Mouse (Mus musculus) forebrain, embryonic 13.5 days (tissue): ENCODE measurements around the gene Ablim1. TPM values are rescaled to one million over a fixed set of nuclear protein-coding genes. Genes with fewer than 3 reads are reported as not detected.

ENCODE experiments used
- ATAC-seq: fragments of 200-750 bp; cut with Nextera tagmentation; 2 replicates; pipeline ENCODE4 v1.8.0; 2017
- H3K27ac ChIP-seq: fragments of 300-500 bp; sonication (generic); 2 replicates; pipeline ENCODE4 v1.5.1; 2015; ENCODE audit warnings: inconsistent platforms, mild to moderate bottlenecking, moderate library complexity
- H3K27me3 ChIP-seq: fragments of 300-500 bp; sonication (generic); 2 replicates; pipeline ENCODE4 v1.6.1; 2015; ENCODE audit warnings: mild to moderate bottlenecking, inconsistent platforms
- H3K36me3 ChIP-seq: fragments of 300-500 bp; sonication (generic); 2 replicates; pipeline ENCODE4 v1.6.1; 2015; ENCODE audit warnings: mild to moderate bottlenecking, inconsistent platforms; ENCODE audit not compliant: poor library complexity, severe bottlenecking
- H3K4me1 ChIP-seq: fragments of 300-500 bp; sonication (generic); 2 replicates; pipeline ENCODE4 v1.6.1; 2015; ENCODE audit warnings: inconsistent platforms
- H3K4me2 ChIP-seq: fragments of 300-500 bp; sonication (generic); 2 replicates; pipeline ENCODE4 v1.6.1; 2015; ENCODE audit warnings: inconsistent platforms, mild to moderate bottlenecking, moderate library complexity
- H3K4me3 ChIP-seq: fragments of 300-500 bp; sonication (generic); 2 replicates; pipeline ENCODE4 v1.5.1; 2015; ENCODE audit warnings: mild to moderate bottlenecking, inconsistent platforms
- H3K9ac ChIP-seq: fragments of 300-500 bp; sonication (generic); 2 replicates; pipeline ENCODE4 v1.6.1; 2015; ENCODE audit warnings: mild to moderate bottlenecking, inconsistent platforms
- H3K9me3 ChIP-seq: fragments of 300-500 bp; sonication (generic); replicated peaks from 2 replicates; pipeline ENCODE4 v1.6.1; 2016; ENCODE audit warnings: inconsistent platforms
- WGBS: fragments of 180-500 bp; shearing (Covaris S2); methylation state at CpG from one replicate; pipeline ENCODE4 v1.1.7; 2015; 5-methylcytosine and 5-hydroxymethylcytosine counted together
- polyA plus RNA-seq: library from polyadenylated mRNA; unstranded; fragments of >200 nt; fragmentation: Nextera tagmentation; extraction: Ambion mirVana; gene quantifications from 2 replicates; pipeline ENCODE4 v1.2.1, GENCODE M21; 2015

Gene Ablim1
- polyA plus RNA-seq: 16.5 and 19.2 TPM in 2 replicates

DNA sequence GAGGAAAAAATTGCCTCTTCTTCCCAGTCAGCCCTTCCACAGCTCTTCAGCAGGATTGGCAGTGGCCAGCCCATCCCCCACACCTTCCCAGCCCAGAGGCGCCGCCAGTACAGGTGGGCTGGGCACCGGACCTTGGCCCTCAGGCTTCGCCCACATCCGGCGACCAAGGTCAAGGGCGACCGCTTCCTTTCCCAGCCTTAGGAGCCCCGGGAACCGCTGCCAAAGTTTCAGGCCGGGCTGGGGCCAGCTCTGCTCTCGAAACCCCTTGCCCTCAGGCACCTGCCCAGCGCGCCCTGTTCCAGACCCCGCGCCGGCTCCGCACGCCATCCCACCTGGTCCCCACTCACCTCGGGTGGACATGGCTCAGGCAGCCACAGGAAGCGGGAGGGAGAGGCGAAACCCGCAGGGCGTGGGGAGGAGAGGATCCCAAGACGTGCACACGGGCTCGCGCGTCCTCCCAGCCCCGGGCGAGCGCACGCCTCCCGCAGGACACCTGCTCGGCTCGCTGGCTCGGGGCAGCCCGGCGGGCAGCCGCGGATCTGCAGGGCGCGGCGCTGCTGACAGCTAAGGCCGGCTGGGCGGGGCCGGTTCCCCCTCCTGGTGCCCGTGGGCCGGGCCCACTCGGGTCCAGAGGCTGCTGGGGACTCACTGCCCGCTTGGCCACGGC lies at the start of gene Ablim1:
Gene Ablim1 (minus strand): TSS at position 574 of the 667 bp plus-strand sequence.
- H3K9me3 ChIP-seq: no peaks in the 10 kb centered on the region
- 2% methylated on average over 49 of the region's 52 CpGs for WGBS
- peaks cover 16% of the 10 kb centered on the region; the same call in 1 of the 2 replicates for H3K27me3 ChIP-seq
- H3K36me3 ChIP-seq: no peaks in the 10 kb centered on the region
- peak; percentile 74 for ATAC-seq
- peak within 1 kb of the TSS; percentile 63 for H3K27ac ChIP-seq
- peak within 1 kb of the TSS; percentile 61 for H3K4me3 ChIP-seq
- H3K4me2 ChIP-seq: peak within 1 kb of the TSS; percentile 89
- H3K9ac ChIP-seq: peak within 1 kb of the TSS; percentile 73
- H3K4me1 ChIP-seq: peaks cover 9% of the 10 kb centered on the region

DNA sequence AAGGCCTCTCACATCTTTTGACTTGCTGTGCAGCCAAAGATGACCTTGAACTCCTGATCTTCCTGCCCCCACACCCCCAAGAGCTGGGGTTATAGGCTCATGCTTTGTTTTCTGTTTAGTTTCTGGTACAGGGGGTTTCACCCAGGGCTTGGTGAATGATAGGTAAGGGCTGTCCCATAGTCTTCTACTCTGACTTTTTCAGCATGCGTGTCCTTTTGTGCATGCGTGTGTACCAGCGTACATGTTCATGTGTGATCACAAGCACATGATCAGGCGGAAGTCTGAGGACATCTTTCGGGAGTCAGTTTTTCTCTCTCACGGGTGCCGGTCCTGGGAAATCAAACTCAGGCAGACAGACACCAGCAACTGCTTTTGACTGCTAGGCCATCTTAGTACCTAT lies 48.8 kb upstream of the Ablim1 start:
- no peak for ATAC-seq
- H3K4me1 ChIP-seq: peaks cover 70% of the 10 kb centered on the region
- H3K4me2 ChIP-seq: peak overlapping the region; percentile 67
- no peak overlapping the region for H3K27ac ChIP-seq
- no peaks in the 10 kb centered on the region for H3K9me3 ChIP-seq
- H3K36me3 ChIP-seq: peaks cover 1% of the 10 kb centered on the region; the same call in 1 of the 2 replicates
- WGBS: 94% methylated on average over 7 of the region's 7 CpGs
- no peaks in the 10 kb centered on the region for H3K27me3 ChIP-seq
- H3K4me3 ChIP-seq: no peak overlapping the region
- 0 out of 2 replicates have a peak overlapping the region, but pooled peaks have one; percentile 32 for H3K9ac ChIP-seq

DNA sequence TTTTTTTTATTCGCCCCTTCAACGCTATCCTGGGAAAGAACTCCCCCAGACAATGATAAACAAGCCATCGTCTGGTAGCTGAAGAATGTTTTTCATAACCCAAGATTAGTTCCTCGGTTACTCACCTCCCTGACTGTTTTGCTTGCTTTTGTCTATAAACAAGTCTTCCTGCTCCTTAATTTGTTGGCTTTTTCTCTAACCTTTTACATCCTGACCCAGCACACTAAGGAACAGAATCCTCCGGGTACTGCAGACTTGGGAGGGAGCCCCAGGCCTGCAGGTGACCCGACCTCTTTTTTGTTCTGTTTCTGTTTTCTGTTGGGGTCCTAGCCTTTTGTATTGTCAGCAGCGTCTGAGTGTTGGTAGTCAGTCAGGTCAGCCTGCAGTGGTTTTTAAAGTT lies 48.4 kb upstream of the Ablim1 start:
- peak overlapping the region; percentile 67 for H3K4me2 ChIP-seq
- peak overlapping the region; percentile 21 for H3K4me3 ChIP-seq
- no peak overlapping the region for H3K27ac ChIP-seq
- H3K9me3 ChIP-seq: no peaks in the 10 kb centered on the region
- no peaks in the 10 kb centered on the region for H3K36me3 ChIP-seq
- H3K27me3 ChIP-seq: no peaks in the 10 kb centered on the region
- H3K9ac ChIP-seq: 0 out of 2 replicates have a peak overlapping the region, but pooled peaks have one; percentile 32
- WGBS: 28% methylated on average over 7 of the region's 7 CpGs
- H3K4me1 ChIP-seq: peaks cover 70% of the 10 kb centered on the region
- ATAC-seq: no peak

DNA sequence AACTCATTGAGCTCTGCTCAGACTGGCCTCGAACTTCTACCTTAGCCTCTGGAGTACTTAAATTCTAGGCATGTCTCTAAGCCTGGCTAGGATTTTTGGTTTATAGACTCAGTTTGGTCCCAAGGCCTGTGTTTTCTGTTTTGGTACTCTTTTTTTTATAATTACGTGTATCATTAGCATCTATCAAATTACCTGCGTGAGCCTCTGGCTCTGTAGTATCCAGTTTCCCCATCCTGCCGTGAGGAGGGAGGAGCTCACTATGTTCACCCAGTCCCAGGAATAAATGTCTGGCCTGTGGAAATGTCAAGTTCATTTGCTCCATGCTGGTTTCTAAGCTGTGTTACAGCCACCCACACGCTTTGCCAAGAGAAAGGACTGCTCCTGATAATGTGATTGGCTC lies 47.9 kb upstream of the Ablim1 start:
- ATAC-seq: no peak
- H3K9ac ChIP-seq: peak overlapping the region; percentile 32; the same call in 1 of the 2 replicates
- no peak overlapping the region for H3K27ac ChIP-seq
- H3K4me2 ChIP-seq: peak overlapping the region; percentile 67
- 42% methylated on average over 5 of the region's 5 CpGs for WGBS
- no peaks in the 10 kb centered on the region for H3K36me3 ChIP-seq
- H3K4me3 ChIP-seq: peak overlapping the region; percentile 21
- H3K27me3 ChIP-seq: no peaks in the 10 kb centered on the region
- H3K9me3 ChIP-seq: no peaks in the 10 kb centered on the region
- H3K4me1 ChIP-seq: peaks cover 65% of the 10 kb centered on the region

DNA sequence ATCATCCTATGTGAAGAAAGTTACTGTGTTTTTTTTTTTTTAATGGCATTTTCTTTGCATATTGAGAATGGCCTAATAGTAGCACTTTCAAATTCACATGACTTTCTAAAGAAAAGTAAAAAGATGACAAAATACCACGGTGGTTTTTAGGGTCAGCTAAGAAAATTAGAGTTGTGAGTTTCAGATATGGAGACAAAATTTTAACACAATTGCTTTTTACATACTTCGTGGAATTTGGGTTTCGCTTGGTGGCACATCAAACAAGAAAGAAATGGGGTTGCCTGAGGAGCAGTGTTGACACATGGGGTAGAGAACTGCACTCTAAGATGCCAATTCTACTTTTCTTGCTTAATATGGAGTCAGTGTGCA lies 47.2 kb upstream of the Ablim1 start:
- H3K36me3 ChIP-seq: no peaks in the 10 kb centered on the region
- H3K4me1 ChIP-seq: peaks cover 58% of the 10 kb centered on the region
- WGBS: 16% methylated on average over 3 of the region's 3 CpGs
- no peak overlapping the region for H3K27ac ChIP-seq
- H3K9me3 ChIP-seq: no peaks in the 10 kb centered on the region
- peak overlapping the region; percentile 98 for H3K9ac ChIP-seq
- H3K4me3 ChIP-seq: peak overlapping the region; percentile 96
- no peaks in the 10 kb centered on the region for H3K27me3 ChIP-seq
- H3K4me2 ChIP-seq: peak overlapping the region; percentile 67
- ATAC-seq: no peak

DNA sequence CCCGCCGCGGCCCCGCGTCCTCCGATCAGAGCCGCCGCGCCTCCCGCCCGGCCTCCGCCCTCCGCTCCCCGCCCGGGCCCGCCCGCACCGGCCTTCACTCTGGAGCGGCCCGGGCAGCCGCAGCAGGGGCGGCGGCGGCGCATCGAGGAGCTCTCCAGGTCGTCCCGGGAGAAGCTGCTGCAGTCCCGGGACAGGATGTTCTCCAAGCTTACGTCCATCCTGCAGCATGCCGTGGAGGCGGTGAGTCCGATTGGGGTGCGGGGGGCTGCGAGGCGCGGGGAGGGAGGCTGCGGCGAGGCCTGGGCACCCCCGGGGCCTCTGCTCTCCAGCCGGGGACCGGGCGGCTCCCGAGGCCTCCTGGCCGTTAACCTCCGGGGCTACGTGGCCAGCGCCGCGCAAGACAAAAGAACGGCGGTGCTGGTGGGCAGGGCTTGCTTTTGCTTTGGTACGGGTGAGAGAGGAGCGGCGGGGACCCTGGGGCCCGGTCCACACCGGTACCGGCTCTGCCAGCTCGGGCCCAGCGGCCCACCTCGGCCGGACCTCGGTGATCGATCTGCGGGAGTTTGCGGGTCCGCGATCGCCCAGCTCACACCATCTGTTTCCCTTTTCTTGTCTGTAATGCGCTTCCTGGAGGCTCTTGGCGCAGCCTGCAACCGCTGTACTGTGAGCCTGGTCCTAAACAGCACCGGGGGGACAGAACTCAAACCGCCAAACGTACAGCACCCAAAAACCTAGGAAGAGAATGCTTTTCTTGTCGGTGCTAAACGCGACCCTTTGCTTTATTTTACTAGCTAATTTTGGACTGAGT lies 46.6 kb upstream of the Ablim1 start:
- H3K36me3 ChIP-seq: no peaks in the 10 kb centered on the region
- H3K9me3 ChIP-seq: no peaks in the 10 kb centered on the region
- peaks cover 53% of the 10 kb centered on the region for H3K4me1 ChIP-seq
- H3K9ac ChIP-seq: peak overlapping the region; percentile 98
- no peaks in the 10 kb centered on the region for H3K27me3 ChIP-seq
- peak overlapping the region; percentile 95 for H3K27ac ChIP-seq
- peak; percentile 79 for ATAC-seq
- peak overlapping the region; percentile 67 for H3K4me2 ChIP-seq
- under 1% methylated on average over 65 of the region's 78 CpGs for WGBS
- peak overlapping the region; percentile 96 for H3K4me3 ChIP-seq

DNA sequence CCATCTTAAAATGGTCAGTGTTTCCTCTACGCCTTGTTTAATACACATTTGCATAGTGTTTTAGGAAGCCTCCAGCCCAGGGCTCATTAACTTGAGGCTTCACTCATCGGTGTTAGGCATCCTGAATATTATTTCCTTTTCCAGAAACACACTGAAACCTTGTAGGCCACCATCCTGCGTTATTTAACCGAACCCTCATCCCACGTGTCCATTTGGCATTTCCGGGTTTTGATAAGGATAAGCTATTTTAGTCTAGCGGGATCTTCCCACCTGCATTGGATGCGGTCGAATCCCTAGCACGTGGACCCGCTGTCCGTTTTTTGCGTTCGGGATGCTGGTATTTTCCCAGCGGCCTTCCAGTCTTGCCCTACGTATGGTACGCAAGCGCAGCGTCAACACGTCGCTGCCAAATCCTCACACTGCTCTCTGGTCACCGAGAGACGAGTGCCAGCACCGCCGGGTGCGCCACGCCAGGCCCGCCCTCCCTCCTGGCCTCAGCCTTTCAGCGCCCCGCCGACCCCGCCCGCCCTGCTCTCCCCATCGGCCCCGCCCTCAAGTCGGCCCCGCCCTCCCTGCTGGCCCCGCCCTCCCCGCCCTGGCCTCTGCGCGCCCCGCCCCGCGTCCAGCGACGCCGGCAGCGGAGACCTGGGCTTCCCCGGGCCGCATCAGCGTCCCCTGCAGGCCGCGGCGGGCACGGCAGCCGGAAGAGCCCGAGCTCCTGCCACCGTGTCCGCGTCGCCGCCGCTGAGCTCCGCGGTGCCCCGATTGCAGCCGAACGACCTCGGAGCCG lies 45.8 kb upstream of the Ablim1 start, which contains the start of gene Fam160b1:
Gene Fam160b1 (plus strand): TSS at position 340 of the 790 bp plus-strand sequence.
- H3K4me3 ChIP-seq: peak within 1 kb of the TSS; percentile 96
- H3K27me3 ChIP-seq: no peaks in the 10 kb centered on the region
- H3K9me3 ChIP-seq: no peaks in the 10 kb centered on the region
- H3K9ac ChIP-seq: peak within 1 kb of the TSS; percentile 98
- peak within 1 kb of the TSS; percentile 95 for H3K27ac ChIP-seq
- peak within 1 kb of the TSS; percentile 67 for H3K4me2 ChIP-seq
- H3K36me3 ChIP-seq: no peaks in the 10 kb centered on the region
- 1% methylated on average over 51 of the region's 70 CpGs for WGBS
- H3K4me1 ChIP-seq: peaks cover 49% of the 10 kb centered on the region
- peak; percentile 93 for ATAC-seq

DNA sequence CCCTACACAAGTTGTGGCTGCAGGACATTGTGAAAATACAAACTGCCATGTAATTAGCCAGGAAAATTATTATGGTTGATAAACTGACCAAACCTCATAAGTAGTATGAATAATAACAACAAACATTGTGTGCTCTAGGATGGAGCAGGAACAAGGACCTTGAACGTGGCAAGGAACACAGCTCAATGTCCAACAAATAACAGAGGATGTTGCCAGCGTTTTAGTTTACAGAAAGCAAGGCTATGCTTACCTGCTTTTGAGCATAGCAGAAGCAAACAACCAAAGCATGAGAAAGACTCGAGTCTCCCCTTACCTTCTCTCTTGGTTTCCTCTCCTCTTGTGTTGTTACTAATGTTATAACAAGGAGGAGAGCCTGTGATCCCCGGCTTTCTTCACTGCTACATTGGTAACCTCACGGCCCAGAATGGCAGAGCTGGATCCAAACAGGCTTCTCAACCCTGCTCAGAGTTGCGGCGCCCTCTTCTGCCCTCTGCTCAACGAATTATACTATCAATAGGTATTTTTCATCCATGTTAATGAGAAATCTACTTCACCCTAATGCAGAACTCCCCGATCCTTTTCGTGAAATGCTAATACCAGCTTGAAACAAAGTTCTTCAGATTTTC lies 45.1 kb upstream of the Ablim1 start:
- Histone ChIP-seq H3K27me3 (no peaks in the 10 kb centered on the region), H3K27ac (peak overlapping the region; percentile 95; the same call in 1 of the 2 replicates), H3K4me3 (peak overlapping the region; percentile 96), H3K4me1 (peaks cover 46% of the 10 kb centered on the region), H3K9me3 (no peaks in the 10 kb centered on the region), H3K36me3 (no peaks in the 10 kb centered on the region), H3K4me2 (peak overlapping the region; percentile 67), H3K9ac (0 out of 2 replicates have a peak overlapping the region, but pooled peaks have one; percentile 51)
- ATAC-seq: no peak
- WGBS: 43% methylated on average over 10 of the region's 10 CpGs

DNA sequence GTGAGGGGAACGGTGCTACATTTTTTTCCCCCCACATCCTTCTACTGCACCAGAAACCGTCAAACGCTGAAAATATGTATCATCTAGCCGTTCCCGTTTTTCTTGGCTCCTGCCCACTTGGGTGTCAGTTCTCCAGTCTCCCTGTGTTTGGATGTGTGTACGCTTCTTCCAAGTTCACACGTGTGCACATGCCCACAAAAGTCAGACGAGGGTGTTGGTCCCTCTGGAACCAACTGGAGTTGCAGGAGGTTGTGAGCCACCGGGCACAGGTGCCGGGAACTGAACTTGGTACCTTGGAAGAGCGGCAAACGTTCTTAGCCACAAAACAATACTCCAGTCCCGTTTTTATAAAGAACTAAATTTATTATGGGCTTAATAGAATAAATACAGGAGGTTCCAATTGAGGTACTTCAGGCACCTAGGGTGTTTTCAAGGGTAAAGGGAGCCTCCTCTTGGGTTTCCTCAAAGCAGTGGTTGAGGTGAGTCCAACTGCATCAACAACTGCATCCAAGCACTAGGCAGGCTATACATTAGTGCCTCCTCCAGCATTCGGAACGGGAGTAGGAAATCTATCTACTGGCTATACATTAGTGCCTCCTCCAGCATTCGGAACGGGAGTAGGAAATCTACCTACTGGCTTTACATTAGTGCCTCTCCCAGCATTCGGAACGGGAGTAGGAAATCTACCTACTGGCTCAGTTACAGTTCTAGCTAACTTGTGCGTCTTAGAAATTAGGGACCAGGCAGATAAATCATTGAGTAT lies 44.3 kb upstream of the Ablim1 start:
- Histone ChIP-seq H3K4me1 (peaks cover 38% of the 10 kb centered on the region), H3K4me3 (no peak overlapping the region), H3K4me2 (peak overlapping the region; percentile 67; the same call in 1 of the 2 replicates), H3K27me3 (no peaks in the 10 kb centered on the region), H3K36me3 (no peaks in the 10 kb centered on the region), H3K9me3 (no peaks in the 10 kb centered on the region), H3K9ac (no peak overlapping the region), H3K27ac (no peak overlapping the region)
- ATAC-seq: no peak
- 95% methylated on average over 20 of the region's 20 CpGs for WGBS

DNA sequence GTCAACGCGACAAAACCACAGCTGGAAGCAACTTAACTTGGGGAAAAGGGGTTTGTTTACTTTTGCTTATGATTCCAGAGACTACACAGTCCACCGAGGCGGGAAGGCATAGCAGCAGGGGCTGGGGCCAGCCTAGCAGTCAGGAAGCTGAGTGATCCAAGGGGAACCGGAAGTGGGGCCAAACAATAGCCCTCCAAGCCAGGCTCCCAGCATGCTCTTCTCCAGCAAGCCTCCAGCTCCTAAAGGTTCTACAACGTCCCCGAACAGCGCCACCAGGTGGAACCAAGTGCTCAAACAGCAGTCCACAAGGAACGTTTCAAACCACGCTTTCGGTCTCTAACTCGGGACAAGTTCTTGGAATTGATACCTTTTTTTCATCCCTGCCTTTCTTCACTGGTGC lies 43.6 kb upstream of the Ablim1 start:
- no peak overlapping the region for H3K9ac ChIP-seq
- no peaks in the 10 kb centered on the region for H3K9me3 ChIP-seq
- no peak overlapping the region for H3K4me3 ChIP-seq
- no peaks in the 10 kb centered on the region for H3K36me3 ChIP-seq
- 78% methylated on average over 12 of the region's 12 CpGs for WGBS
- no peaks in the 10 kb centered on the region for H3K27me3 ChIP-seq
- H3K4me2 ChIP-seq: no peak overlapping the region
- no peak for ATAC-seq
- peaks cover 32% of the 10 kb centered on the region for H3K4me1 ChIP-seq
- no peak overlapping the region for H3K27ac ChIP-seq

DNA sequence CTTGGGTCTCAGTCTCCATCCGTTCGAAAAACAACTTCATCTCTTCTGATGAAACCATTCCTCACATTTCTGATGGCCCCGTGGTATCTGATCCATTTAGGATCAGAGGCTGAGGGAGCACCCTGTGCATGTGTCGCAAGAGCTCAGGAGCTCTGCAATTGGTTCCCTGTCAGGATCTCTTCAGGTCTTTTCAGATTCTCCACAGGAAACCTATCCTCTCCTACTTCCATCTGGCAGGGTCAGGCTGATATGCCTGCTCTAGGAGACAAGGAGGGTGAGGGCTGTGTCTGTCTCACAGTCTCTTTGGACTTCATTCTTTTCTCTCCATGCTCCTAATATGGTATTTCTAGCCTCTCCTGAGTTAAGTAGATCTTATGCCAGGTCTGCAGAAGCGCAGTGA lies 43.1 kb upstream of the Ablim1 start:
- whole genome bisulfite sequencing: 94% methylated on average over 5 of the region's 5 CpGs
- Histone ChIP-seq H3K4me3 (no peak overlapping the region), H3K9ac (no peak overlapping the region), H3K27me3 (no peaks in the 10 kb centered on the region), H3K4me1 (peaks cover 26% of the 10 kb centered on the region), H3K36me3 (no peaks in the 10 kb centered on the region), H3K4me2 (no peak overlapping the region), H3K9me3 (no peaks in the 10 kb centered on the region), H3K27ac (no peak overlapping the region)
- ATAC-seq: no peak
